Mouse (Mus musculus): Measurements from ENCODE around the gene Wdfy1.

GRCm38 (mm10) chr1:79714152-79714923 is 61.6 kb downstream of the Wdfy1 start:
- TF ChIP-seq CTCF (IDR thresholded peaks at IDR 0.05; ENCODE audit: insufficient read depth, low read depth, low read length): no peak
- no peak for TF ChIP-seq POLR2A (IDR thresholded peaks at IDR 0.05; ENCODE audit: insufficient read depth, low read depth, low read length)
